Mouse (Mus musculus) lung, adult 2 months (tissue): ENCODE data around the gene Cdc42bpa.

Experiments
- CTCF ChIP-seq: fragments of 200-500 bp; IDR thresholded peaks from 2 replicates; pipeline ENCODE4 v1.5.1; 2011; ENCODE audit warnings: mild to moderate bottlenecking, low read length, control low read depth; ENCODE audit not compliant: insufficient read depth
- POLR2A ChIP-seq: fragments of 200-500 bp; IDR thresholded peaks from 2 replicates; pipeline ENCODE4 v1.6.1; 2011; ENCODE audit warnings: low read depth, mild to moderate bottlenecking, control low read depth, low read length, borderline replicate concordance; ENCODE audit errors: extremely low read depth

GRCm38 (mm10) chr1:179927102-179927501, 33.2 kb upstream of the Cdc42bpa start:
- no peak for TF ChIP-seq CTCF
- TF ChIP-seq POLR2A = no peak
